Mouse (Mus musculus) brain, embryonic 18.5 days (tissue): ENCODE measurements at regions not wholly inside any gene's neighbourhood (a gene's known extent, or its start where the extent isn't known, plus 50 kb on each side); places are given as distances from the start of the nearest gene placed in this dataset.
A peak's percentile ranks its signal among the peaks of the same experiment; 100 is the strongest.

ENCODE experiments used
- DNase-seq: peaks from one replicate; pipeline ENCODE4 v3.0.0-alpha.2; 2012; ENCODE audit warnings: low read depth, low spot score

- DNase-seq = no peak
Measured at GRCm38 (mm10) chr5:43136142-43136541, 96.8 kb upstream of the Cpeb2 start.

GRCm38 (mm10) chr5:43137777-43138176 lies 95.2 kb upstream of the Cpeb2 start:
- no peak for DNase-seq

- DNase-seq = no peak
Measured at GRCm38 (mm10) chr5:43138931-43139486, 94.0 kb upstream of the Cpeb2 start.

GRCm38 (mm10) chr5:43139813-43140212 lies 93.2 kb upstream of the Cpeb2 start:
- DNase-seq = no peak

- no peak for DNase-seq
Measured at GRCm38 (mm10) chr5:43145939-43146338, 87.0 kb upstream of the Cpeb2 start.

GRCm38 (mm10) chr5:43146928-43147327 lies 86.0 kb upstream of the Cpeb2 start:
- DNase-seq = no peak

GRCm38 (mm10) chr5:43148486-43148885 lies 84.5 kb upstream of the Cpeb2 start:
- DNase-seq = no peak

- no peak for DNase-seq
Measured at GRCm38 (mm10) chr5:43149559-43149958, 83.4 kb upstream of the Cpeb2 start.

GRCm38 (mm10) chr5:43151099-43151774 lies 81.7 kb upstream of the Cpeb2 start:
- no peak for DNase-seq

GRCm38 (mm10) chr5:43152119-43152611 lies 80.8 kb upstream of the Cpeb2 start:
- DNase-seq = peak; percentile 37

GRCm38 (mm10) chr5:43152881-43153280 lies 80.1 kb upstream of the Cpeb2 start:
- DNase-seq = no peak

- no peak for DNase-seq
Measured at GRCm38 (mm10) chr5:43156771-43157170, 76.2 kb upstream of the Cpeb2 start.

- no peak for DNase-seq
Measured at GRCm38 (mm10) chr5:43160140-43160539, 72.8 kb upstream of the Cpeb2 start.

- no peak for DNase-seq
Measured at GRCm38 (mm10) chr5:43181475-43181874, 51.5 kb upstream of the Cpeb2 start.
